Mouse (Mus musculus) CH12.LX (cell line): ENCODE data around the gene Gm17349. TPM values are rescaled to one million over a fixed set of nuclear protein-coding genes. Genes with fewer than 3 reads are reported as not detected.

ENCODE experiments used
- DNase-seq: peaks from one replicate; pipeline ENCODE4 v3.0.0-alpha.2; 2013; ENCODE audit errors: extremely low read depth
- H3K27ac ChIP-seq: 2 replicates; pipeline ENCODE4 v1.5.1; 2012; ENCODE audit warnings: low read depth, mild to moderate bottlenecking, control low read depth, moderate library complexity; ENCODE audit not compliant: insufficient read depth
- H3K27me3 ChIP-seq: replicated peaks from 2 replicates; pipeline ENCODE3; 2012; ENCODE audit warnings: inconsistent platforms
- H3K36me3 ChIP-seq, 2 experiments: replicated peaks in 1 of 2; 2 replicates each; pipeline versions ENCODE3 to v1.6.1; 2012; ENCODE audit warnings: inconsistent platforms in 1 of 2, low read length in 1 of 2, mild to moderate bottlenecking in 1 of 2, mixed read lengths in 1 of 2, moderate library complexity in 1 of 2; ENCODE audit not compliant: control insufficient read depth in 1 of 2, insufficient read depth in 1 of 2
- H3K4me1 ChIP-seq, 2 experiments: 2 replicates each; pipeline ENCODE4 v1.6.1; 2012; ENCODE audit warnings: inconsistent platforms in 1 of 2, moderate library complexity in 1 of 2; ENCODE audit not compliant: insufficient read depth in 2 of 2, control insufficient read depth in 1 of 2
- H3K4me2 ChIP-seq: 2 replicates; pipeline ENCODE4 v1.6.1; 2012; ENCODE audit warnings: low read depth, mild to moderate bottlenecking, control low read depth; ENCODE audit not compliant: poor library complexity, insufficient read depth, severe bottlenecking
- H3K4me3 ChIP-seq, 3 experiments: fragments of 150-350 bp in 1 of 3; sonication (generic) in 1 of 3; replicated peaks in 1 of 3; 2 replicates each; pipeline versions ENCODE3 to v1.5.1; 2011 to 2012; ENCODE audit warnings: low read depth in 2 of 3, low read length in 2 of 3, mild to moderate bottlenecking in 2 of 3, moderate library complexity in 2 of 3, control low read depth in 1 of 3, improper control_type of control experiment in 1 of 3, inconsistent platforms in 1 of 3, mixed read lengths in 1 of 3; ENCODE audit not compliant: poor library complexity in 1 of 3
- H3K79me2 ChIP-seq: replicated peaks from 2 replicates; pipeline ENCODE4 v1.6.1; 2012; ENCODE audit warnings: mild to moderate bottlenecking, moderate library complexity; ENCODE audit not compliant: control insufficient read depth, poor library complexity, insufficient read depth, severe bottlenecking; ENCODE audit errors: extremely low read depth
- H3K9ac ChIP-seq: 2 replicates; pipeline ENCODE4 v1.6.1; 2012; ENCODE audit warnings: low read depth, mild to moderate bottlenecking, control low read depth, moderate library complexity; ENCODE audit not compliant: insufficient read depth
- H3K9me3 ChIP-seq: replicated peaks from 2 replicates; pipeline ENCODE3; 2012; ENCODE audit warnings: low read length, inconsistent platforms, mixed read lengths
- BHLHE40 ChIP-seq: IDR thresholded peaks from 2 replicates; pipeline ENCODE4 v1.6.1; 2011; ENCODE audit warnings: mild to moderate bottlenecking, low read depth, low read length, improper control_type of control experiment
- CTCF ChIP-seq, 2 experiments: IDR thresholded peaks in 1 of 2; conservative IDR thresholded peaks in 1 of 2; 2 replicates each; pipeline ENCODE4 v1.5.1; 2011 to 2012; ENCODE audit warnings: low read depth in 2 of 2, low read length in 2 of 2, improper control_type of control experiment in 1 of 2, inconsistent platforms in 1 of 2, mild to moderate bottlenecking in 1 of 2, moderate library complexity in 1 of 2
- E2F4 ChIP-seq: IDR thresholded peaks from 2 replicates; pipeline ENCODE4 v1.6.1; 2011; ENCODE audit warnings: low read depth, low read length, improper control_type of control experiment; ENCODE audit not compliant: insufficient replicate concordance
- IRF4 ChIP-seq: IDR thresholded peaks from 2 replicates; pipeline ENCODE4 v1.6.1; 2014; ENCODE audit warnings: low read depth, mild to moderate bottlenecking, inconsistent platforms, low read length, improper control_type of control experiment
- JUN ChIP-seq: IDR thresholded peaks from 2 replicates; pipeline ENCODE4 v1.6.1; 2011; ENCODE audit warnings: low read depth, mild to moderate bottlenecking, low read length, improper control_type of control experiment, moderate library complexity; ENCODE audit not compliant: insufficient read depth
- JUND ChIP-seq: conservative IDR thresholded peaks from 2 replicates; pipeline ENCODE4 v1.6.1; 2011; ENCODE audit warnings: low read depth, low read length, improper control_type of control experiment
- KAT2A ChIP-seq: IDR thresholded peaks from 2 replicates; pipeline ENCODE4 v1.6.1; 2012; ENCODE audit warnings: low read length, improper control_type of control experiment, inconsistent platforms; ENCODE audit not compliant: insufficient replicate concordance
- MAFK ChIP-seq: IDR thresholded peaks from 2 replicates; pipeline ENCODE4 v1.6.1; 2011; ENCODE audit warnings: low read length, improper control_type of control experiment; ENCODE audit not compliant: insufficient replicate concordance
- MAX ChIP-seq: IDR thresholded peaks from 2 replicates; pipeline ENCODE4 v1.6.1; 2011; ENCODE audit warnings: low read length, improper control_type of control experiment
- MXI1 ChIP-seq: IDR thresholded peaks from 2 replicates; pipeline ENCODE4 v1.6.1; 2011; ENCODE audit warnings: mild to moderate bottlenecking, low read depth, low read length, improper control_type of control experiment
- MYC ChIP-seq: IDR thresholded peaks from 2 replicates; pipeline ENCODE4 v1.6.1; 2011; ENCODE audit warnings: low read depth, mild to moderate bottlenecking, improper control_type of control experiment, low read length
- PAX5 ChIP-seq: IDR thresholded peaks from 2 replicates; pipeline ENCODE4 v1.6.1; 2012; ENCODE audit warnings: low read length, inconsistent platforms, mixed read lengths
- RCOR1 ChIP-seq: conservative IDR thresholded peaks from 2 replicates; pipeline ENCODE4 v1.6.1; 2012; ENCODE audit warnings: low read depth, mild to moderate bottlenecking, inconsistent platforms, low read length, improper control_type of control experiment
- UBTF ChIP-seq: IDR thresholded peaks from 2 replicates; pipeline ENCODE4 v1.6.1; 2012; ENCODE audit warnings: low read depth, mild to moderate bottlenecking, inconsistent platforms, low read length, improper control_type of control experiment, moderate library complexity
- ZC3H11A ChIP-seq: IDR thresholded peaks from 2 replicates; pipeline ENCODE4 v1.6.1; 2012; ENCODE audit warnings: low read depth, mild to moderate bottlenecking, inconsistent platforms, low read length, improper control_type of control experiment
- ZKSCAN1 ChIP-seq: IDR thresholded peaks from 2 replicates; pipeline ENCODE4 v1.6.1; 2012; ENCODE audit warnings: low read depth, inconsistent platforms, low read length, improper control_type of control experiment, borderline replicate concordance
- dilution Hi-C: fragments of 300-500 bp; cut with MboI; formaldehyde crosslinking; loops from 2 replicates; pipeline ENCODE4 v1.14.3; 2020; ENCODE audit warnings: low sequenced_read_pairs; ENCODE audit not compliant: extremely low pct_unique_long_range_greater_than_20kb, extremely low pct_ligation_motif_present
- in situ Hi-C: fragments of 300-500 bp; cut with MboI; formaldehyde crosslinking; loops from 3 replicates; pipeline ENCODE4 v1.14.3; 2019; ENCODE audit warnings: low sequenced_read_pairs, low pct_ligation_motif_present, low pct_unique_long_range_greater_than_20kb, mixed read lengths
- polyA plus RNA-seq: library from polyadenylated mRNA; unstranded; fragments of >175 nt; gene quantifications from 2 replicates; pipeline ENCODE4 v1.2.1, GENCODE M21; 2012; ENCODE audit warnings: low read depth; ENCODE audit not compliant: insufficient read length
- total RNA-seq, 2 experiments: library from RNA; depleted of rRNA; stranded (reverse); fragments of 300-350 nt in 1 of 2; fragments of >200 nt in 1 of 2; gene quantifications; 2 replicates each; pipeline ENCODE4 v1.2.3; 2012 to 2014

The Gm17349 gene
- total and polyA plus RNA-seq, 3 experiments: 2.1 TPM; not detected in 2

GRCm38 (mm10) chr15:99719865-99720264, 14.6 kb upstream of the Gm17349 start:
- Histone ChIP-seq H3K36me3 (peaks cover 0 to 73% of the 10 kb centered on the region in 2 experiments), H3K4me1 (peaks cover 4 to 17% of the 10 kb centered on the region in 2 experiments; a peak in 2 of 4 replicates)
- in situ Hi-C loops: no loop called here

GRCm38 (mm10) chr15:99718461-99719021, 13.3 kb upstream of the Gm17349 start:
- H3K27me3 ChIP-seq: no peaks in the 10 kb centered on the region

More at GRCm38 (mm10) chr15:99719865-99720264, 14.6 kb upstream of the Gm17349 start:
- Histone ChIP-seq H3K9me3 (no peaks in the 10 kb centered on the region), H3K9ac (no peak overlapping the region), H3K27me3 (no peaks in the 10 kb centered on the region), H3K4me3 (no peak overlapping the region), H3K4me2 (no peak overlapping the region), H3K79me2 (no peaks in the 10 kb centered on the region), H3K27ac (no peak overlapping the region)
- no peak for DNase-seq
- no peak for TF ChIP-seq PAX5
- no peak for TF ChIP-seq UBTF
- no peak for TF ChIP-seq JUN
- no peak for TF ChIP-seq MYC
- TF ChIP-seq BHLHE40: no peak
- no peak for TF ChIP-seq ZC3H11A
- TF ChIP-seq CTCF (conservative IDR thresholded peaks at IDR 0.05 in 1 of 2, IDR thresholded peaks at IDR 0.05 in 1 of 2; ENCODE audit: low read depth in 2 of 2, low read length in 2 of 2): no peak
- no peak for TF ChIP-seq JUND
- no peak for TF ChIP-seq E2F4
- no peak for TF ChIP-seq MAX
- TF ChIP-seq MXI1: no peak
- TF ChIP-seq MAFK: no peak
- dilution Hi-C loops: no loop called here

More at GRCm38 (mm10) chr15:99718461-99719021, 13.3 kb upstream of the Gm17349 start:
- in situ Hi-C loops: no loop called here
- Histone ChIP-seq H3K27ac (no peak overlapping the region), H3K79me2 (no peaks in the 10 kb centered on the region), H3K9me3 (no peaks in the 10 kb centered on the region), H3K9ac (no peak overlapping the region)
- dilution Hi-C loops: no loop called here
- TF ChIP-seq RCOR1 (no peak), KAT2A (no peak), ZKSCAN1 (no peak), JUND (no peak), IRF4 (no peak), BHLHE40 (no peak)
- TF ChIP-seq, all 38 proteins: peak for 0
- DNase-seq: no peak
- no peak overlapping the region for H3K4me3 ChIP-seq
- H3K4me2 ChIP-seq: no peak overlapping the region
- H3K4me1 ChIP-seq: peaks cover 0 to 13% of the 10 kb centered on the region in 2 experiments; a peak in 2 of 4 replicates
- peaks cover 1 to 81% of the 10 kb centered on the region in 2 experiments for H3K36me3 ChIP-seq
